Mouse (Mus musculus) liver (tissue): ENCODE results near the gene Sestd1.

Source experiments
- DNase-seq: peaks from one replicate; pipeline ENCODE4 v3.0.0-alpha.2; 2020; ENCODE audit warnings: mixed read lengths

Sestd1 gene

DNA sequence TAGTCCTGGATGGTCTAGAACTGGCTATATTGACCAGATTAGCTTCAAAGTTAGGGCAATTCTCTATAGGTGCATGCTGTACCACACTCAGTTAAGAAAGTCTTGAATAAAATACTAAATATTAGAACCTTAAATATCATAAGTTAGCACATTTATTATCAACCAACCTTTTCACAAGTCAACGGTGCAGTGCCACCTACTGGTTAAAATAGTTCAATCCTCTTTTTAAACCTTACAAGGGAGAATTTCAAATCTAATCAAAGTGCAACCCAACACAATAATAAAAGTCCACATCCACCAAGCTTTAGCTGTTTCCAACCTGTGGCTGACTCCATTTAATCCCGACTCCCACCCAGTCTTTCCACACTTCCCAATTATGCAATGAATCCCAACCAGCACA, 76.5 kb downstream of the Sestd1 start:
- no peak for DNase-seq

- no peak for DNase-seq
These were observed 78.5 kb downstream of the Sestd1 start for GRCm38 (mm10) chr2:77201900-77202299.

DNA sequence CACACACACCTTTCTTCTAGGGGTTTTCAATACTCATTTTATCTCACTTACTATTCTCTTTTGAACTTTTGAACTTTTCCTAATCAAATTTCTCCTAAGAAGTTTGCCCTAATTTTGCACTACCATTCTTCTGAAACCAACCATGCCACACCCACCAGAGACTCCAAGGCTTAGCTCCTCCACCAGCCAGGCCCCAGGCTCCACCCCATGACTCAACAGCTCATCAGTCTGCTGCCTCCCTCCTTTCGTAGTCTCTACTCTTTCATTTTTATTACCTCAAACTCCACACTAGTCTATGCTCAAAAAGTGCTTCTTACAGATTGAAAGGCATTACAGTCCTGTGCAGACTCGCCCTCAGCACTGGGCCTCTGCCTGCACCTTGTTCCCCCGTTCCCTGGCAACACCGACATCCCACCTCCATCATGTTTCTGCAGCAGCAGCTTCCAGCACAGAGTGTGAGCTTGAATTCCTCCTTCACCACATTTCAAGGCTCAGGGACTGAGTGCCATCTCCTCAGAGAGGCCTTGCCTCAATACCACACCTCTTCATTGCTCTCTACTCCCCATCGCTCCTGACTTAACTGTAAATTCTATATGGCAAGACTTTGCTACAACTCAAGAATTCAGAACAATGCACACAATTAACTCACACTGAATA, 79.3 kb downstream of the Sestd1 start:
- peak; percentile 68 for DNase-seq

DNA sequence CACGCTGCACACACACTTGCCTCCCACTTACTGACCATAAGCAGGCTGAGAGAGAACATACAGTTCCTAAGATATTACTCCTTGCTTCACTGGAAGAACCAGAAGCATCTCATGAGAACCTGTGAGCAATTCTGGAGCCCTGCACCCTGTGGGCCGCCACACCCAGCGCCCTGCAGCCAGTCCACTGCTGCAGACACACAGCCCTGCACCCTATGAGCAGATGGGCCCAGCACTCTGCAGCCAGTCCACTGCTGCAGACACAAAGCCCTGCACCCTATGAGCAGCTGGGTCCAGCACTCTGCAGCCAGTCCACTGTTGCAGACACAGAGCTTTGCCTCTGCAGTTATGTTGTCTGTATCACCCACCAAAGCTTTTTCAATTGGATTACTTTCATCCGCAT, 80.0 kb downstream of the Sestd1 start:
- no peak for DNase-seq

GRCm38 (mm10) chr2:77198246-77198645, 82.1 kb downstream of the Sestd1 start:
- DNase-seq = no peak

DNA sequence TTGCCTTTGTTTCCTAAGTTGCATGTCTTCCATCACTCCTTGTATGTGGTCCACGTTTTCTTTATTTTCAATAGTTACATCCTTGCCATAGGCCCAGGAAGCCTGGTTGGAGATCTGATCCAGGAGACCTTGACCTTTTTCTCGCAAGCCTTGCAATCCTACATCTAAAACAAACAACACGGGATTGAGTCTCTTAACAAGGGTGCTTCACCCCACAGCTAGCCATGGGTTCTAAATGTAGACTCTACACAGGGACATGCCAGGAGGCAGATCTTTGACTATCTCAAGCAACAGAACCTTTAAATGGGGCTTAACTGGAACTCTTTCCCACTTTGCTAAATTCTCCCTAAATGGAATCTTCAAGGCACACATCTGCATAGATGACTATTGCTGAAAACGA, 83.6 kb downstream of the Sestd1 start:
- DNase-seq = no peak

DNA sequence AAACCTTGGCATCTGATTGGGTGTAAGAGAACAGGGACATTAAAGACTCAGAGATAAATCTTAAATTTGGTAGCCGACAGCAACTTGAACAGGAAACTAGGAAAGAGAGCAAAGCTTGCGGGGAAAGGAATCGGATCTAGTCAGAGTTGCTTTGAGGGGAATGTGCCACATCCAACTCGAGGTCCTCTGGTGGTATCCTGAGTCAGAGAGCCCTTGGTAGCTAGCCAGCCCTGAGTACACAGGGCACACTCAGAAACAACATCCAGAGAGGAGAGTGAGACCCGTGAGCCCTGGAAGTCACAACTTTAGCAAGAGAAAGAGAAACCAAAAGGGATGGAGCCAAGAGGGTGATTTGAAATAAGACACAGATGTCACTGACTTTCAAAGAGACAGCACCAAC, 85.3 kb downstream of the Sestd1 start:
- no peak for DNase-seq

DNA sequence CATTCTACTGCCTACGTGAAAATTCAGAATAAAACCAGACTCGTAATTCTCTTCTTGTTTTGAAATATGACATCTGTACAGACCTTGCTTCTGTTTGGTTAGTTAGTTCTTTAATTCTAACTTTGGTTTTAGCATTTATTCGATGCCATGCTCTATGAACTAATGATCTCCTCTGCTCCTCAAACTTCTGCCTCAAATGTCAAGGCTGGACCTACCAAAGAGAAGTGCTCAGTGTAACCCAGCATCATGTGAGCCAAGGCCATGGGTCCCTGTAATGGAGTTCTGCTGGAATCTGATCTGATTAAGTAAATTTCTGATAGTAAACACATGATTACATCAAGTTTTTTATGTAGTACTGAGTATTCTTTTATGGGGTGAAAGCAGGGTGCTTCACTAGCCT, 88.6 kb downstream of the Sestd1 start:
- DNase-seq = no peak

DNA sequence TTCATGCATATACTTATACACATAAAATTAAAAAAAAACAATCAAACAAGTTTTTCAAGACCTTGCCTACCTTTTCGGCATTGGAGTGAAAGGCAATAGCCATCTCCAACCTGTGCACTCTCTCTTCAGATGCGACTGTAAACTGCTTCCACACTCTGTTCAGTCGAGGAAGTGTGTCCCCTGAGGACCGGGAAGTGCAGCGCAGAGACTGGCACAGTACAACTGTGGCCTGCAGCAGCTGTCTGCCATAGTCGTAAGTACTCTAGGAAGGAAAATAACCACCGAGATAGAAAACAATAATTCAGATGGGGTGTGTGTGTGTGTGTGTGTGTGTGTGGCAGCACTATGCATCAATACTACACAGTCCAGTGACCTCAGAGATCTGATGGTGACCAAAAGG, 89.5 kb downstream of the Sestd1 start:
- no peak for DNase-seq

DNA sequence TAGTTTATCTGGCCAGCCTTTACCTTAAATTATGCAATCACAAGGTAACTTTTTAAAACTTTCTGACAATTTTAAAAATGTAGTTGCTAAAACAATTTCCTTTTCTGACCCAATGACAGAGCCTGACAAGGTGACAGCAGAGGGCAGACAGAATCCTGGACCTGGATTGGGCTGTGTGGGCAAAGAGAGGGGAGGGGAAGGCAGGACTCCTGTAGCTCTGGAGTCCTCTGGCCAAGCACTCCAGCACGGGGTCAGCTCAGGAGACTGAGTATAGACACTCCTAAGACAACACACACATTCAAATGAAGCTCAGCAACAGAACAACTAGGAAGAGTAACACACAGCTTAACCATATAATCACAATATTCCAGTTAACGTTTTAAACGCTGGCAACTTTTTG, 90.1 kb downstream of the Sestd1 start:
- no peak for DNase-seq

- DNase-seq = no peak
These were observed 90.7 kb downstream of the Sestd1 start for GRCm38 (mm10) chr2:77189671-77190070.

DNA sequence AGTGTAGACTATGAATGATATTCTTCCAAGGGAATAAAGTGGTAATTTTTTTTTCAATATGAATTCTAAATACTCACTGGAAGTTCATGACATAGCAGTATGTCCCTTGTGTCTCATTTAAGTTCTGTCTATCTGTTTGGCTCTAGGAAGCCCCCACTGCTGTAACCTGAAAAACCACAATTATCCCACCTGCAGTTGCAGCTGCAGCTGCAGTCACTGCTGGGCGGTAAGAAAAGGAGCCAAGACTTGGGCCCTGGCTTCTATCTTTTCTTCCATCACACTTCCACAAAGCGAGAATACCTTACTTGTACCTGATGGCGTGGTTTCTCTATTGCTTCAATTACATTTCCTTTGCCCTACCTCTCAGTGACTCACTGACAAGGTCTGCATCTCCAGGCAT, 92.9 kb downstream of the Sestd1 start:
- DNase-seq = no peak

GRCm38 (mm10) chr2:77186912-77187311, 93.5 kb downstream of the Sestd1 start:
- no peak for DNase-seq

GRCm38 (mm10) chr2:77184049-77184571, 96.3 kb downstream of the Sestd1 start:
- DNase-seq = no peak

- no peak for DNase-seq
These were observed 96.7 kb downstream of the Sestd1 start for GRCm38 (mm10) chr2:77183646-77184045.

- DNase-seq = no peak
These were observed 97.4 kb downstream of the Sestd1 start for GRCm38 (mm10) chr2:77182996-77183380.

- no peak for DNase-seq
These were observed 98.0 kb downstream of the Sestd1 start for GRCm38 (mm10) chr2:77182271-77182995.

DNA sequence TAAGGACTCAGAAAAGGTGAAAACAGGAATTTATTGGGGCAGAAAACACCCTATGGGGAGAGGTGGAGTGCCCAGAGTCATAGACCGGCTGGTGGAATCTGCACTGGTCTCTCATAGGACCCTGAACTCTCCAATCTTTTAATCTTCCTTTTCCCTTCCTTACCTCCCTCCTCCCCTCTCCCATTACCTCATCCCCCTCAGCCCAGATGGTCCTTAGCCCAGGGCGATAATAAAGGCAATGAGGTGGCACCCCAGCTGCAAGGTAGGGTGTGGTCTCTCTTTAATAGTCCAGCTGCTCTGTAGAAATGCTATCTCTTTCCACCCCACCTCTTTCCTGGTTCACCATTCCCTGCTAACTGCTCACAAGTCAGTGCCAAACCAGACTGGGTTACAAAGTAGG, 102.9 kb downstream of the Sestd1 start:
- peak; percentile 68 for DNase-seq

GRCm38 (mm10) chr2:77176413-77176812, 104.0 kb downstream of the Sestd1 start:
- DNase-seq = peak; percentile 68

DNA sequence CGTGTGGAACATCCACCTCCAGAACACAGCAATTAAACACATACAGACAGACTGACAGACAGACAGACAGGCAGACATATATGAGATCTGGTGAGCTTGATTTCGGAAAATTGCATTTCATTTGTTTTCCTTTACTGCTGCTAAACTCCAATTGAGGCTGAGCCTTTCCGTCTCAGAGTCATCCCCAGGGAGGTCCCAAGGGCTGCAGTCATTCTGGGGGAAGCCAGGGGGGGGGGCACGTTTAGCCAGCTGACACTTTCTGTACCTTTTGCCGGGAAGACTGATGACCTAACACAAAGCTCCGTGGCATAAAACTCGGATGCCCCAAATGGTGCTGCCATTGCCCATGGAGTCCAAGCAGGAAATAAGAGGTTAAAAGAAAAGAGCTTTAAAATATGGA, 105.0 kb downstream of the Sestd1 start:
- DNase-seq = no peak

DNA sequence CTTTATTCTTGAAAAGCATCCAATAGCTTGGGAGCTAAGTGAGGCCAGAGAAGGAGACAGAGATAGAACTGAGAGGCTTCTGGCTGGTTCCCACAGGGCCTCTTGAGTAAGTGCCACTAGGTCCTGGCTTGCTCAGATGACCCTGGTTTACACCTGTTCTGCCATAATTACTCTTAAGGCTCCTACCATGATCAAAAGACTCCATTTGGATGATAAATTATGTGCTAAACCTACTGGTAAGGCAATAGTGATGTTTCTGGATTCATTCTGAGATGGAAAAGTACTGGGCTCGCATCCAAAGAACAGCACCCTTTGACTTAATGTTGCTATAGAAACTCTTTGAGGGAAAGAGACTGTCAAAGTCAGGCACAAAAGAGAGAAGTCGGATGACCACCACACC, 106.1 kb downstream of the Sestd1 start:
- no peak for DNase-seq

DNA sequence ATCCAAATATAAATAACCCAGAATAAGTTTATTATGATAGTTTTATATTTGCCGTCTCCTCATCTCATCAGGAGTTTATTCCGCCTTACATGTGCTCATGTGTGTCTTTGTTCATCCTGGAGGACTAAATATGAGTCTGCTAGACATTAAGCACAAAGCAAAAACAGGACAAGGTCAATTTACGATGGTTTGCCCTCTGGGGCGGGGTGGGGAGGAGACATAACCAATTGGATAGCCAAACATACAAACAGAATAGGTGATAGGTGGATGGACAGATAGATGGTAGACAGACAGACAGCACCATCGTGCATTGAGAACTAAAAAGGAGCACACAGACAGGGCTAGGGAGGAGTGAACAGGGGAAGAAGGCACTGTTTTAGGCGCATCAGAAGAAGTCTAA, 106.6 kb downstream of the Sestd1 start:
- no peak for DNase-seq

DNA sequence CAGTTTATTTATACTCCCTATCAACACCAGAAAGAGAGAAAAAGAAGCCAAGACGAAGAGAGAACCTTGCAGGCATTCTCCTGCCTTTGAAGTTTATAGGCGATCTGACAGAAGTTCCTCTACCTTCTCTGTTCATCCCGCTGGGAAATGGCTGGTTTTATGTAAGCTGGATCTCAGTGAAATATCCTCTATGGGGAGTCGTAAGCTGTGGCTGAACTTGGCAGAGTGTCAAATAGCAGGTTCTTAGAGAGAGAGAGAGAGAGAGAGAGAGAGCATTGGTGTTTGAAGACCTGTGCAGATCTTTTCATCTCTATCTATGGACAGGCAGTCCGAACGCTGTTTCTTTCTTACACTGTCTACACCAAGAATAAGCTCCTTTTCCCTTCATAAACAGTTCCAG, 107.0 kb downstream of the Sestd1 start:
- DNase-seq = no peak

DNA sequence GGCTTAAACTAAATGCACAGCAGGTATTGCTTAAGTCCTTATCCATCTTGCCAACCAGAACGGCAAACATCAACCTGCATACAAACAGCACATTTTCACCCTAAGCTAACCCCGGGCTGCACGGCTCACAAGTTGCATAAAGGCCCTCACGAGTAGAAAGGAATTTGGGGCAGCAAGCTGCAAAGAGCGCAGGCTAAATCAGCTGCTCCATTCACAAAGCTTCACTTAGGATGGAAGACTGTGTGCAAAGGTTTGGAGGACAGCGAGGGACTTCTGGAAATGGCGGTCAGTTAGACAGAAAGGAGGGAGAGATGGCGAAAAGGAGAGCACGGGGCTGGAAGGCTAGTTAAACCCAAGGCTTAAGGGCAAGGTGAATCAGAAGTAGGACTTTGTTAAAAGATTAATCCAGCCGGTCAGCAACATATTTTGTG, 108.1 kb downstream of the Sestd1 start:
- DNase-seq = no peak
